Mouse (Mus musculus): Measurements from ENCODE around the gene Prkg1.

DNA sequence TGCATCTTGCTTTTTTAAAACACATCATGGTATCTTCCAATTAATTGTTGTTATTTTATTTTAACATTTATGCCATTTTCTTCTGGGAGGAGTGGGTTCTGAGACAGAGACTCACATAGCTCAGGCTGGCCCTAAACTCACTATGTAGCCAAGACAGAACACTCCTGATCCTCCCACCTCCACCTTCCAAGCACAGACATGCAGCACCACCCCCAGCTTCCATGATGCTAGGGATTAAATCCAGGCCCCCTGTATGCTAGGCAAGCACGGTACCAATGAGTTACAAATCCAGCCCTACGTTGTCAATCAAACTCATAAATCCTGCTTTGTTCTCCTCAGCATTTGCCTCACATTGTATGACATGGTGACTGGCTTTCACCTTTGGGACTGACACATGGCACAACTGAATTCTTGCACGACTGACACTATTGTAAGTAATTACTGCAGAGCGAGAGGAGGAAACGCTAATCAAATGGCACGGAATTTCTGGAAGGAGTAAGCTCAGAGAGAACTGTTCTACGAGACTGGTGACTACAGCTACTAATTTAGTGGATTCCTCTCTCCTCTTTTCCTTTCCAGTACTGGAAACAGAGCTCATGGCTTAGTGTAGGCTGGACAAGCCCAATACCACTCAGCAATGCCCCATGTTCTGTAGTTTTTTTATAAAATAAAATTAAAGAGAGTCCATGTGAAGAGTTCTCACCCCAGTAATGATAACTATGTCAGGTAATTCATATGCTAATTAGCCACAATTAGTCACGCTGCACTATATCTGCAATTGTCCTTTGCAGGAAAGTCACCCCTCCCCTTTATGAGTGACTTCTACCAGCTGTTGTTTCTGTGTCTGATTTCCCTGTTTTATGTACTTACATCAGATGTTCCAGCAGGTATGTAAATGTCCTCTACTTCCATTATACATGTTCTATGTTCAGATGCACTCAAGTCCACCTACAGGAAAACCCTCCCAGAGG lies 133.6 kb downstream of the Prkg1 start:
- no peak for TF ChIP-seq POLR2A (IDR thresholded peaks at IDR 0.05; ENCODE audit: control insufficient read depth, low read depth, low read length)
- no peak for TF ChIP-seq CTCF (IDR thresholded peaks at IDR 0.05; ENCODE audit: control insufficient read depth, insufficient read depth, insufficient replicate concordance, low read depth, low read length)
